Mouse (Mus musculus): ENCODE measurements around the gene Exoc1. TPM values are rescaled to one million over a fixed set of nuclear protein-coding genes. Genes with fewer than 3 reads are reported as not detected.

Exoc1 gene
- total RNA-seq (2021), result 10 to 100 TPM; 27.0 to 45.6 TPM
- long read RNA-seq, experiment 1, transcript Exoc1-201 (18 exons, 3,272 nt), result major isoform, 26 of 34 reads
- long read RNA-seq, experiment 1, partial matches to known transcripts, result 2 of 34 reads
- long read RNA-seq, experiment 1, other reads (novel, unspliced or antisense), result 3 of 34 reads
- long read RNA-seq, experiment 2, transcript Exoc1-202 (19 exons, 3,371 nt), result minor isoform, 8 of 28 reads
- long read RNA-seq, experiment 2, transcript Exoc1-201 (18 exons, 3,272 nt), result major isoform, 19 of 28 reads
- long read RNA-seq, experiment 2, partial matches to known transcripts, result 0 of 28 reads
- long read RNA-seq, experiment 2, other reads (novel, unspliced or antisense), result 1 of 28 reads

DNA sequence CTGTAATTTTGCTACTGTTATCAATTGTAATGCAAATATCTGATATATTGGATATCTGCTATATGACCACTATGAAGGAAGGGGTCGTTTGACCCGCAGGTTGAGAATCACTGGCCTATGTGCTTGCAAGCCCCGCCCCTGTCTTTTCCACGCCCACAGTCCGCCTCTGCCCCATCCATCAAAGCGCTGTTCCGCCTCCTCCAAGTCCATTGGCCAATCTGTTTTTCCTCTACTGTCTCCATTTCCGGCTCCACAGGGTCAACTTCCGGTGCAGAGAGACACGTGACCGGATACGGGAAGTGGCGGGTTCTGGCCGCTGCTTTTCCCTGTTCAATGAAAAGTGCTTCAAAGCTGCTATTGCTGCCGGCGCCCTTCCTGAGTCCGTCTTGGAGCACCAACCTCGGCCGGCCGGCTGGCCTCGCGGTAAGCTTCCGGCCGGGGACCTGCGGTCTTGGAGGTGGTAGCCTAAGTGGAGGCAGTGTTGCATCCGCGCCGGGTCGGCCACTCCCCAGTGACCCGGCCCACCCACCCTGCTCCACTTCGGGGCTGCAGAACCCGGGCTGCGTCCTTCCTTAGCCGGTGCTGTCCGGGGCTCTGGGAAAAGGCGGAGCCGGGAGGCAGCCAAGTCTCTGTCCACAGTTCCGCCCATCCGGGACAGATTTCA, at the start of gene Exoc1:
Exoc1 (plus strand) TSS at position 272 of the 664 bp plus-strand sequence.
- peak; percentile 94 for DNase-seq

DNA sequence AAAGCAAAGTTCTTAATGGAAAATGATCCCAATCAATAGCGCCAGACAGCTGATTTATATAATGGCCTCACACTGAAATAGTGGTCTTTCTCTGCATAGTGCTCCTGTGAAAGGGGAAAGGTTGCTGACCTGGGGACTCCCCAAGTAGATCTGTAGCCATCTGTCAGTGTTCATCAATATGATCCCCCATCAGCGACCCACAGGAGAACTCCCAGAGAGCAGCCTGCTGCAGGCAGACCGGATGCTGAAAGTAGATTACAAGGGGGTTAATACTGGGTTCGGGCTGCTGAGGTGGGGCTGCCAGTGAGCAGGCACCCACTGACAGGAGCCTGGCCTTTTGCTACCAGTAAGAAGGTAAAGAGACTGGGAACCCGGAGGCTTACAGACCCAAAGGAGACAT, 45.3 kb upstream of the Exoc1 start, which contains the start of gene Gm7271:
Gm7271 (plus strand) TSS at position 230 of the 400 bp plus-strand sequence.
- no peak for DNase-seq

DNA sequence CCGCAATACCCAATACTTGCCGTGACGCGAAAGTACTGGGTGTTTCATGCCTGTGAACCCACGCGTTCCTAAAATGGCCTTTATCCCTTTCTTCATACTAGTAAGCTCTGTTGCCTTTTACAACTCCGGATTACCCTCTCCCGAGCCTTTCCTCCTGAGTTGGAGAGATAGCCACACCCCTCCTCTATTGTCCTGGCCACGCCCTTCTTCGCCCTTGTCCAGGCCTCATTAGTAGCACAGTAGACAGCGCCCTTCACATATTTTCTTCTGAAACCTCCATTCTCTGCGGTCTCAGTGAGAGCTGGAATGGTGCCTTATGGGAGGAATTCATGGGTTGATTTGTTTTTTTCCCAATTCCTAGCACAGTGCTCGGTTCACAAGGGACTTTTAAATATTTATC, 34.0 kb upstream of the Exoc1 start:
- DNase-seq, result no peak

DNA sequence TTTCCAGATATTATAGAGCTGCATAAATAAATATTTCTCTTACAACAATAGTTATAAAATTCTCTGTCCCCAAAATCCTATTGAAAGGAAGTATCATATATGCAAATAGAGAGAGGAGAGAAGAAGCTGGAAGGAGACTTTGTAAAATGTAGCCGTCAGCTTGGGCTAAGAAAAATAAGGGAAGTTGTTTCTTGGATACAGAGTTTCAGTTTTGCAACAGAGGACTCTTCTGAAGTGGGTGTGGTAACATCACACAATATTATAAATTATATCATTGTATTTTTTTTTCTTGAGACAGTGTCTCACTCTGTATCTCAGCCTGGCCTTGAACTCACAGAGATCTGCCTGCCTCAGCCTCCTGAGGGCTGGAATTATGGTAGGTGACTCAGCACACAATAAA, 6.7 kb upstream of the Exoc1 start:
- DNase-seq, result no peak

DNA sequence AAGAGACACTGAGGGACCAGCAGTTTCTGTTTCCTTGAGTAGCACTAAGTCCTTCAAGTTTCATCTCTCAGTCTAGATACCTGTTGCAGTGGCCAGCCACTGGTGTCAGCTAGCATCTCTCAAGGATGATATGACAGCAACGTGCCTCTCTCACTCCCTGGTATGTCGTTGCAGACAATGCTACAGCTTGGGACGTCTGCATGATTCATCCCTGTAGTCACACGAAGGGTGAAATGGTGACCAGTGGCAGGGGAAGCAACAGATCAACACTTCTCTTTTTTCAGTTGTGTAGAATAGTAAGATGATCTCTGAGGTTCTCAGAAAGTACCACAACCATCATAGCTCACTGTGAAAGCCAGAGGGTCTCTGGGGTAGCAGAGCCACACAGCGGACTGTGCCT, 4.5 kb upstream of the Exoc1 start:
- DNase-seq, result no peak

DNA sequence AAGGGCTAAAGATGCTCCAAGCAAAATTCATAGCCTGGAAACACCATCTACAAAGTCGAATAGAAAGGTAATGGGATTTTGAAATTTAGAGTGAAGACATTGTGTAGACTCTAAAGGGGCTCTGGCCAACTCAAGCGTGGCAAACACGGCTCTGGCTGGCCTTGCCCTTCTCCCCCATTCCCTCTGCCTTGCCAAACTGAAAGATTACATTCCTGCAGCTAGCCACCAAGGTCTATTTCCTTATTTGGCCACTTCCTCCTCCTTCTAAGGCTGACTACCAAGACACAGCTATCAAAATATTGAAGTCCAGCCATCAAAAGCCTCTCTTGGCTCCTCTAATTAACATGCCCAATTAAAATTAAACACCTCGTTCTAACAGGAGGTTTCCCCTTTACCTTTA, 4.0 kb upstream of the Exoc1 start:
- peak; percentile 38 for DNase-seq

DNA sequence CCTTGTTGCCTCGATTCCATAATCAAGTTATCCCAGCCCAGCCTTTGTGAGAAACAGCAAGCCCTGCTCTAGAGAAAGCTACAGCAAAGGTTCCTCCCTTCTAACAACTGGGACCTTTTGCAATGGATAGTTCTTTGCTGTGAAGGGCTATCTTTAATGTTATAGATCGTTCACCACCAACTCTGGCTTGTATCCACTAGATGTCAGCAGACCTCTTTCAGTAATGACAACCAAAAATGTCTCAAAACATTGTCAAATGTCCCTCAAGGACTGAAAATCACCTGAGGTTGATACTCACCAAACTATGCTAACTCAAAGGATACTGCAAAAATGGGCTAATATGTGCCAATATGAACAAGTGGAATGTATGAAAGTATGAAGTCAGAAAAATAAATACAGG, 3.3 kb upstream of the Exoc1 start:
- no peak for DNase-seq

DNA sequence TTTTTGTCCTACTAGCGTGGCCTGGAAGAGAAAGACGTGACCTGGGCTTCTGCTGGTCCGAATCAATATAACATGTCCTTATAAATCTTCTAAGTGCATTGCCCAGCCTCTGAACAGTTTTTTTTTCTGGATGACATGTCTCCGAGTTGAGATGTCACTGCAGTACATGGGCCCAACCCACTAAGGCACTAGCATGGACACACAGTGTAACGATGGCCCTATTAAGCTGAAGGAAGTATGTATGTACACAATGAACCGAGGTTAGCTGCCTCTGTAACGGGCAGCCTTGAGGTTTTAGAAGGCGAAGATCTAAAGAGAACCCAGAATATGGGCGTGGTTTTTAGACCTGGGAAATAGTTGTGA, 574 bp downstream of the Exoc1 start:
- no peak for DNase-seq

DNA sequence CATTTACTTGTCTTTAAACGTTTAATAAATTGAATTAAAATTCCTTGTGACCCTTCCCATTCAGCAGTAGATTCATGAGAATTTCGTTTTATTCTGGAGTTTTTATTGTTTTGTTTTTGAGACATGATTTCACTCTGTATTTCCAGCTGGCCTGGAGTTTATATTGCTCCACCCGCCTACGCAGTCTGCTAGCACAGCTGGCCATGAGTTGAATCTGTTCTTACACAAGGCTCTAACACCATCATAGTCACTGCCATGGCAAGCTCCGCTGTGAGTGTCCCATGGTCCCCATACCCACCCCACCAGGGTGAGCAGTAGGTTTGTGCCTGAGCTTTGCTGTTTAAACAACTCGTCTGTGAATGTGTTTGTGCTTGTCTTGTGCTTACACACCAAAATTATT, 4.1 kb downstream of the Exoc1 start:
- no peak for DNase-seq

DNA sequence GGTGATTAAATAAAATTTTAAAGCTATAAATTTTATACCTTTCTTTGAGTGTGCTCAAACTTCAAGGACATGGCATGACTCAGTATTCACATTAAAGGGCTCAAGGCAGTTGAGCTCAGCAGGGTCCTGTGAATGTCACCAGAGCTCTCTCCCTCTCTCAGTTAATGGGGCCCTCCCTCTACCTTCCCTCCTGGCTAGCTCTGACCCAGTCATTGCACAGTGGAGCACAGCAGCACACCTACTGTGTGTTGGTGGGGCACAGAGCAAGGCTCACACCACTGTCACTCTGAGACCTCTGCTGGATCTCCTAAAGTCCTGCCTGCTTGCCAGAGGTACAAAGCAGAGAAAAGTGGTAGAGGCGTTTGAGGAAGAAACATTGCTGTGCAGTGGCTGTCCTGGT, 7.1 kb downstream of the Exoc1 start:
- no peak for DNase-seq

DNA sequence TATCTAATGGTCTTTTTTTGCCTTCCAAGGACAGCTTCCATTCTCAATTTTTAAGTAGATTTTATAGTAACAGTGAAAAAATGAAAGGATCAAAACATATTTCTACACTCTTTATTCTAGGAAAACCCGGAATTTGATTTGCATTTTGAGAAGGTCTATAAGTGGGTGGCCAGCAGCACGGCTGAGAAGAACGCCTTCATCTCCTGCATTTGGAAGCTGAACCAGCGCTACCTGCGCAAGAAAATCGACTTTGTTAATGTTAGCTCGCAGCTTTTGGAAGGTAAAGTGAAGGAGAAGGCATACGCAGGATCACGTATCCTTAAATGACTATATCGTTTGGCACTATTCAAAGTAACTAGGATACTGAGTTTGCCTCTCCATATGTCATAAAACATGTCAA, 8.5 kb downstream of the Exoc1 start:
- no peak for DNase-seq

DNA sequence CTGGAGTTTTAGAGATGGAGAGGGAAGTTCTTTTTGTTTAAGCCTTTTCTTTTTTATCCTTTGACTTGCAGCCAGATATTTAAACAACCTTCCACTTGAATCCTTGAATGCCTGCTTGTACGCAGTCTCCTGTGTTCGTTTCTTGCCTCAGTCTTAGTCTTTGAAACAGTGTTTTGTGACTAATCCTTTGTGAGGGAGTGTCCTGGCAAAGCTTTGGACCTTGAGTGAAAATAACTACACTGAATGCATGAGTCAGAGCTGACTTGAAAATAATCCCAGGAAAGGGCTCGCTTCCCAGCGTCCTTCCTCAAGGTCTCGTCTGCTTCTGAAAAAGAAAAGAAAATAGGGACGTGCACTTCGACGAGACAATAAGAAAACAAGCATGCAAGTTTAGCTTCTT, 11.1 kb downstream of the Exoc1 start:
- DNase-seq, result peak; percentile 48

DNA sequence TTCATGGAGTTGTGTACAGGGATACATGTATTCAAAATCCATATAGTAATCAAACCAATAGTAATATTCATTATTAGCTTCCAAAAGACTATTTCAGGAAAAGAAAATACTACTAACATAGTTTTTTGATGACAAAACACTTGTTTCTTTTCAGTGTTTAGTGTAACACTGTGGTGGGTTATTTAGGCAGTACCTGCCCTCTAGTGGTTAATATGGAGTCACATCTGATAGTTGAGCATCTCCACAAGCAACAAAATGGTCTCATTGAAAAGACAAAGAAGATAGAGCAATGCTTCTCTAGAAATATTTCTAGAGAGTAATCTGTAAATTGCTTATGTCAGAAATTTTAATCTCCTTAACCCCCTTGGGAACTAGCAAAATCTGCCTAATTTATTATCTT, 11.7 kb downstream of the Exoc1 start:
- DNase-seq, result no peak

DNA sequence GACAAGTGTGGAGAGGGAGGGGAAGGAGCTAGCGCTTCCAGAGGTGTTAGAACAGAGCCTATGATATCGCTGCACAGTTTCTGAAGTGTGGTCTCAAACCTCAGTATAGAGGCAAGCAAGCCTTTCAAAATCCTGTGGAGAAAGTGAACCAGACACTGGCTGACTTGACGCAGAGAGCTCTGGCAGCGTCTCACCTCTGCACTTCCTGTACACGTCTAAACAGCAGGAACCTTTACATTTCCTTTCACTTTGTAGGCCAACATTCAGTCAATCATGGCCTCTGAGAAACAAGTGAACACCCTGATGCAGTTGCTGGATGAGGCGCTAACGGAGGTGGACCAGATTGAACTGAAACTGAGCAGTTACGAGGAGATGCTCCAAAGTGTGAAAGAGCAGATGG, 14.1 kb downstream of the Exoc1 start:
- DNase-seq, result no peak

DNA sequence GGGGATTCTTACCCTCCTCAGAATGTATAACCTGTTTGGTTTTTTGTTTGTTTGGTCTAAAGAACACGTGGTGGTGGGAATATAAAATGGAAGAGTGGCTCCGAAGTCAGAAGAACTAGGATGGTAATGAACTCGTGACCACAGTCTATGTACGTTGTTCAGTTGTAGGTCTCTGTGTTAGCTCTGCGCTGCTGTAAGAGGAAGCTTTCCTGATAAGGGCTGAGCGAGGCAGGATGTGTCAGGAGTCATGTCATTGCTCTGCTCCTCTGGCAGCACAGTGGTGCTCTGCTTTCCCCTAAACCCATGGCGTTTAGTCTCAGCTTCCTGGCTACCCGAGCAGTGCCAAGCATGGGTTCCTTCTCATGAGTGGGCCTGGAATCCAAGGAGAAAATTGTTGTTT, 21.3 kb downstream of the Exoc1 start:
- no peak for DNase-seq

DNA sequence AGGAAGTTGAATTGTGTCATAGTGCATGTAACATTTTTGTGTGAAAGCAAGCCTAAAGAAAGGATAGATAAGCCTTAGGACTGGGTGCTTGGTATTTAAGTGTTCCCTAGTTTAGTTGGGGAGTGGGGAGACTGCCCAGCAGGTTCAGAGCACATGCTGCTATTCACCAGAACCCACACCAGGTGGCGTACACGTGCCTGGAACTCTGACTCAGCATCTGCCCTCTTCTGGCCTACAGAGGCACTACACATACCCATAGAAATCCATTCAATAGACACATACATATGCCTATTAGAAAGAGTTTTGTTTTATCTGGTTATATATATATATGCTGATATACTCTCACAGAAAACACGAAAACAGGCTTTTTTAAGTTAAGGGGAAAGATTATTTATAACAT, 36.2 kb downstream of the Exoc1 start:
- DNase-seq, result peak; percentile 80

DNA sequence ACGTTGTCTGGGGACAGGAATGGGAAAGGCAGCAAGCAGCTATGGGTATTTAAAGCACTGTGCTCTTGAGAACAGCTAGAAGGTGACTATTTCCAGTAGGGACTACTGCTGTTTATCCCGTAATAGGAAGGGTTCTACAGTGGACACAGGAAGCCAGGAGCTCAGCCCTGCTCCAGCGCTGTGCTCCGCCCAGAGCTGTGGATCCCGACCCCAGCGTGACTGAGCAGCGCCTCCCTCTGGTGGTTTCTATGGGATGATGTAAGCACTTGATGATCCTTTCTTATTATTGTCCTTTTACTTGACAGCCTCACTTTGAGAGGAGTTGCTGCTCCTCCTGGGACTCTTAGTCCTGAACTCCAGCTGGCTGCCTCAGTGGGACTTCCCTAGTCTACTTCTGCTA, 45.1 kb downstream of the Exoc1 start:
- DNase-seq, result peak; percentile 7

DNA sequence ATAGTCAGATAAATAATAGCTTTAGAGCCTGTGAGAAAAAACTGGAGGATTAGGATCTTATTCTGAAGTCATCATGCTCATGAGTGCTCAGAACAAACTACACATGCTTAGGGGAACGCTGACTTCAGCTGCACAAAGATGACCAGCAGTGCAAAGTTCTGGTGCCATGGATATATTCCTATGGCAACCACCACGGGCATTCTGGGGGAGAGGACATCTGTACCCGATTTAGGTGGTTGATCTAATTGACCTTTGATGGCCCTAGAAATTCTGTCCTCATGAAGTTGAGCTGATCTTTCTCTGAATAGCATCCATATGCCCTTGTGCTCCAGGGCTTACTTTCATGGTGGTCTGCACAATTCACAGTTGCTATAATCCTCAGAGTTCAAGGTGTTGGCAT, 47.9 kb downstream of the Exoc1 start:
- DNase-seq, result no peak

DNA sequence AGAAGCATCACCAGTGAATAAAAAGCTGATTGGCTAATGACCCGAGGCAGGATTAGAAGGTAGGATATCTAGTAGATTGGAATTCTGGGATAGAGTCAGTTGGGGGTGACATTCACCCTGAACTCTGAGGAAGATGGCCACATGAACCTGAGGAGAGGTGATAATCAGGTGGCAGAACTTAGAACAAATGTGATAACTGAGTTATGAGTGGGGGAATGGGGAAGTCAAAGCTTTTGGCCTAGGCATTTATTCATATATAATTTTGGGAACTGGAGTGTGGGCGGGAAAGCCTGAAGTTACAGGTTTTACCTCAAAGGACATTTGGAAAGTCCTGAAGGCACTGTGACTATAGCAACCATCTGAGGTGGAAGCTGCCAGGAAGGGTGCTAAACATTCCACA, 56.3 kb downstream of the Exoc1 start:
- DNase-seq, result no peak

DNA sequence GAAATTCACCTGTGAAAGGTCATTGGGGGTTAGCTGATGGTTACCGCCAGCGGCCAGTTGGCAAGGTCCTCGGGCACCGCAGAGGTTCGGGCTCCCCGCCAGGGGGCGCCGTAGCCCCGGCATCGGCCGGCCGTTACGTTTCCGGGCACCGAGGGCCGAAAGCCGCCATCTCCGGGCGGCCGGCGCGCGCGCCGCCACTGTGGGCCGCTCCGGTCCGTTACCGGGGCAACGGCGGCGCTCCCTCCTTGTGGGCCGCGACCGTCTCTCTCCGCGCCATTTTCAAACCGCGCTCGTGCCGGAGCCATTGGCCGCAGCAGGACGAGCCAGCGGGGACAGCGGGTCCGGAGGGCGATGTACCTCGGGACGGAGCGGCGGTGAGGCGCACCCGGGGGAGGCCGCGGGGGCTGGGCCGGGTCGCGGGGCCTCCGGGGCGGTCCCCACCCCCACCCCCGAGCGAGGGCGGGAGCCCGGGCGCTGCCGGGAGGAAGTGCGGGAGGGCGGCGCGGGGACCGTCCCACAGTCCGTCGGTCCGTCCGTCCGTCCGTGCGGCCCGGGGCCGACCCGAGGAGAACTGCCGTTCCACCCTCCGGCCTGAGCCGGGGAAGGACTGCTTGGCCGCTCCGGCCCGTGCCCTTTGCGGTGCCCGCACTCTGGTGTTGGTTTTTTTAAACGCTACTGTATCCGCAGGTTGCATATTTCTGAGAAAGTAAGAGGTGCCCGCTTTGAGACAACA, 59.6 kb downstream of the Exoc1 start, which contains the start of gene Cep135:
Cep135 (plus strand) TSS at position 148 of the 733 bp plus-strand sequence.
- peak; percentile 97 for DNase-seq

DNA sequence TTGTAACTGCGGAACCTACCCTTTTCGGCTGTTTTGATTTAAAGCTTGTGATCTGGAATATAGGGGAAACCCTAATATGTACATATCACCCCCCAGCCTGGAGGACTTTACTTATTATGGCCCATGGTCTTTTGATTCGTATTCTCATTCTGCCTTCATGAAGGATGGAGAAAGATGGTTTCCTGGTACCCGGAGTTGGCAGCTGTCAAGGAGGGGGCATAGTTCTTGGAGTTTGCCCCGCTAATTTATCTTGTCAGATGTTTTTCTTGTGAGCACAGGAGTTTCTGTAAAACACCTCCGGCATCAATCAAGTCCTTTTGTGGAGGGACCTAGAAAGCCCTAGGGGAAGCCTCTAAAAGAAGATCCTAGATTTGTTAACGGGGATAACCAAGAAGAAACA, 60.2 kb downstream of the Exoc1 start:
- no peak for DNase-seq

DNA sequence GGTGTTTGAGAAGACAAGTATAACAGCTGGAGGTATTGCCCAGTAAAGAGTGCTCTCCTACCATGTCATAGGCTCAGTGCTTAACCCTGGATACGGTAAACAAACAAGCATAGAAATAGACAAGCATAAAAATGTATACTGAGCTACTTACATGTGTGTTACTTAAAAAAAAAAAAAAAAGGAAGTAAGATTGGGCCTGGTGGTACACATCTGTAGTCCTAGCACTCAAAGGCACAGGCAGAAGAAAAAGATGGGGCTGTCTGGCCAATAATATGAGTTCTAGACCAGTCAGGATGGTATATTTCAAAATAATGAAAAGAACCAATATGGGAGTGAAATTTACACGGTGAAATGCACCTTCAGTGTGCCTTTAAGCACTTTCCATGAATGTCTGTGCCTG, 60.9 kb downstream of the Exoc1 start:
- DNase-seq, result no peak

DNA sequence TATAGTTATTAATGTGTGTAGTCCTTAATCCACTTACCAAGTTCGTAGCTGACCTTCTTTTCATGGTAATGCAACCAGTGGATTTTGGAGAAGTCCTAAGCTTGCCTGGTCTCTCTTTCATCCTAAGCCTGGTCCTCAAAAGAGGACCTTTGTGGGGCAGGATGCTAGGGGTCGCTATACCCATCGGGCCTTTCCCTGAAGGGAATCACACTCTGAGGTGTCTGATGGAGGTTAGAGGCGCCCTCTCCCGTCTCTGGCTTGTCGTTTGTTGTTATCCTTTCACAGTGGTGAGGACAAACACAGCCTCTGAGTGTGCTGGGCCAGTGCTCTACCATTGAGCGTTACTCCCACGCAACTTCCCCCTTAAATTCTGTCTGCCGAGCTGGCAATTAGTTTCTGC, 62.8 kb downstream of the Exoc1 start:
- DNase-seq, result no peak

Measured in adrenal gland, postnatal 10 days (tissue).